Mouse (Mus musculus) mouse embryonic stem cell (cell line): ENCODE data around the gene Matn4.

Source experiments
- in situ Hi-C, 2 experiments: fragments of 300-500 bp; cut with MboI; formaldehyde crosslinking; loops; 1 replicate in 1 of 2; 3 replicates in 1 of 2; pipeline ENCODE4 v1.14.3; 2019 to 2020; ENCODE audit warnings: low sequenced_read_pairs in 2 of 2, low pct_unique_long_range_greater_than_20kb in 1 of 2, mixed read lengths in 1 of 2; ENCODE audit not compliant: unreplicated experiment in 1 of 2

Matn4 gene

DNA sequence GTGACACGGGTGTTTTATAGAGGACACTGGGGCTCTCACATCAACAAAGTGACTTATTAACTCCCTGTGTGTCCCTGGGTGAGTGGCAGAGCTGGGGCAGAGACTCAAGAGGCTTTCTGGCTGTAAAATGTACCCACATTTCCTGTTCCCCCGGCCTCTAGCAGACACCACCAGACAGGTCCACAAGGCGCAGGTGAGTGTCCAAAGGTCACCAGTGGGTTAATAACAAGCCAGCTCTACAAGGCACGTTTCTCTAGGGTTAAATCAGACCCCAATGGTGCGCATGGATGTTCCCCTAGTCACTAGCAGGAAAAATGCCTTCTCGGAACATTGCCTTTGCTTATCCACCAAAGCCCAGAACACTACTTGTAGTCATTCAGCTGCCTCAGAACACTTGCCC is 32.8 kb upstream of the Matn4 start:
- in situ Hi-C loops, result no loop called here

DNA sequence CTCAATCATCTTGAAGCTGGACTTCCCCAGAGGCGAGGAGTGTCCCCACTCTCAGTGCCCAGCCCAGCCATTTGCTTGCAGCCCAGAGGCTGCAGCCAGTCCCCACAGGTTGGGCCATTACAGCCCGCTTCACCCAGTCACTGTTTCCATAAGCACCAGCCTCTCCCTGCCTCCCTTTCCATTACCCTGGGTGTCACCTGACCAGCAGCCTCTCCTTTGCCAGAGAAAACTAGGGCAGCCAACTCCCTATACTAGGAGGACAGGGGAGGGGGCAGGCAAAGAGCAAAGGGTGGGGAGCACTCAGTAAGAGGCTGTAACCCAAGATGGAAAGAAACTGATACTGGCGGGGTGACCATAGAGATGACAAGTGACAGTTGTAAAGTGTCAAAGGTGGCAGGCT is 32.0 kb upstream of the Matn4 start:
- in situ Hi-C loops, result no loop called here

DNA sequence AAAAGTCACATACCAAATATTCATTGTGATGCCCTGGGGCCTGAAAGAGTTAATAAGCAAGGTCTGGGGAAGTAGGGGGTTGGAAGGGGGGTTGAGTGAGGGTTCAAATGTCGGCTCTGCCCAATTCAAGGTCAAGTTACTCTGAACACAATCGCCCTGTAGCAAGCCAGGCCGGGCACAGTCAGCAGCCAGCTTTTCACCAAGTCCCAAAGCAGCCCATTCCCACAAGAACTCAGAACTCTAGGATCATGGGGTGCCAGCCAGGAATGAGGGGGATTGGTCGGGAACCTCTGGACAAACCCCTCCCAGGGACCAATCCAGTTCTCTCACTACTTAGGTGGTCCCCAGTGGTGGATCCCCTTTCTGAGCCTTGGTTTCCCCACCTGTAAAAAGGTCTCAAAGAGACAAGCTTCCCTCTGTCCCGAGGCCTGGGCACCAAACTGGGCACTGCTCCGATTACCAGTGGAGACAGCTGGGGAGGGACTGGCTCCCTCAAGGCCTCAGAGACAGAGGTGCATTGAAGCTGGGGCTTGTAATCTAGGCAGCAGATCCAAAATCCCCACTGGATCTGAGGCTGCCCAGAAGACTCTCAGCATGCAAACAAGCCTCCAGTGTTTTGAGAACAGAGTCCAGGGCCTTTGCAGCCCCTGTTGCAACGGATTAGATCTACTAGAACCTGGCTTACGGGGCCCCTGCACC is 31.4 kb upstream of the Matn4 start:
- in situ Hi-C loops, result no loop called here

DNA sequence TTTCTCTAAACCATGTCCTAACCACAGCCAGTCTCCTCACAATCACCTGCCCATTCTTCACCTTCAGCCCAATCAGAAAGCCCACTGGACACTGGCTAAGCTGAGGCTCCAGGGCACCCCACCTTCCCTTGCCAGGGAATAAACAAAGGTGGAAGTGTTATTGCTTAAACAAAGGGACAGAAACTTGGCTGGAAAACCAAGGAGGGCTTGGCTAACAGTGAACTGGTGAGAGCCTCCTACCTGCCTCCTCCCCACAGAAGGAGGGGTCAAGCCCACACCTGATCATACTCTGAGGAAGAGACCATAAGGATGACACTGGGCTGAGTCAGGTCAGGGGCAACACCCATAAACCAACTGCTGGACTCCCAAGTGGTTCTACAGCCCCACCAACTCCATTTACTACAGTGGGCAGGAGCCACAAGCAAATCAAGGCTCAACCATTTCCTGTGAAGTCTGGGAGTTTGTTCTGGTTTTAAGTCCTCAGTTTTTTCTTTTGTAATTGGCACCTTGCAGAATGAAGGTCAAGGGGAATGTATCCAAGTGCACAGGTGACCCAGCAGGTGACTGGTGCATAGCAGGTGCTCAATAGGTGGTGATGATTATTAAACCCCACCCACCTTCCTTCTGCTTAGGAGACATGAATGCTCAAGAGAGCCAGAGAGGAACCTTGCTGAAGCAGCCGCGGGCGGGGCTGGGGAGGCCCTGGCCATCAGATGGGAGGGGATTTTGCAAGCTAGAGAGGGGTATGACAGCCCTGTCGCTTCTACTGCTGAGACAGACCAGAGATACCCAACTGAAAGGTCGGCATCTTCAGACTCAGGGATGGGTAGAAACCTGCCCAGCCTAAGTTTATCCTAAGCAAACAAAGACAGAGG is 30.5 kb upstream of the Matn4 start:
- in situ Hi-C loops, result no loop called here

DNA sequence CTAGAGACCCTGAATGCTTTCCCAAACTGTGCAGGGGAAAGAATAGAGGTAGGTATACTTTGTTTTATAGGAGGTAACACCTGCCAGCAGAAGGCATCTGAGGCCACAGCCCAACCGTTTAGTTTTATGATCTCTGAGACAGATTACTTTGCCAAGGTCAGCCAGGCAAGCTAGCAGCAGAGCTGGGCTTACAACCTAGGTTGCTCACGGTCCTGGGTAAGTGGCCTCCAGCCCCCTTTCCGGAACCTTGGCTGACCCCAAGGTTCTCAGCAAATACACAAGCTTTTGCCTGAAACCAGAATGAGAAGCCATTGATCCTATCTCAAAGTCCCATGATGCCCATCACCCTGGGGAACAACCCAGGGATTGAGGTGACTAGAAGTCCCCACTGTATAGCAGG is 29.7 kb upstream of the Matn4 start:
- in situ Hi-C loops, result no loop called here

DNA sequence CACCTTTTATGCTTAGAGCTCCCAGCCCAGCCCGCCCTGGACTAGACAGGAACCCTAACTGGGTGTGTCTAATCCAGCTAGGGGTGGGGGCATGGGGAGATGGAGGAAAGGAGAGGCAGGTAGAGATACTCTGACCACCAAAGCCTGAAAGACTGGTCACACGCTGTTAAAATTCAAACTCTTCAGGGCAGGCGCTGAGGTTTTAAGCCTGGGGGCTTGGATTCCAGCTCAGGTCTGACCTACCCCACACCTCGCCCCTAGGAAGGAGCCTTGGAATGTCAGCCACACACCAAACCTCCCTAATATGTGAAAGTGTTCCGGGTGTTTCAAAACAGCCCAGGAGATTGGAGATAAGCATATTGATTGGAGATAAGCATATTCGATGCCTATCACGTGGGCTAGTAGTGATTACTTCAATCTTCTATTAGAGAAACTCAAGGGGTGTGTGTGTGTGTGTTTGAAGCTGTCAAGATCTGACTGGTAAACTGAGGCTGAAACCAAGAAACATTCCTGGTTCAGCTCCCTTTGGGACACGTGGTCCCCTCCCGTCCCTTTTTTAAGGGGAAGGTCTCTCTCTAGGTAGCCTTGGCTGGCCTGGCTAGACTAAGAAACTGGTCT is 28.4 kb upstream of the Matn4 start:
- in situ Hi-C loops, result no loop called here

DNA sequence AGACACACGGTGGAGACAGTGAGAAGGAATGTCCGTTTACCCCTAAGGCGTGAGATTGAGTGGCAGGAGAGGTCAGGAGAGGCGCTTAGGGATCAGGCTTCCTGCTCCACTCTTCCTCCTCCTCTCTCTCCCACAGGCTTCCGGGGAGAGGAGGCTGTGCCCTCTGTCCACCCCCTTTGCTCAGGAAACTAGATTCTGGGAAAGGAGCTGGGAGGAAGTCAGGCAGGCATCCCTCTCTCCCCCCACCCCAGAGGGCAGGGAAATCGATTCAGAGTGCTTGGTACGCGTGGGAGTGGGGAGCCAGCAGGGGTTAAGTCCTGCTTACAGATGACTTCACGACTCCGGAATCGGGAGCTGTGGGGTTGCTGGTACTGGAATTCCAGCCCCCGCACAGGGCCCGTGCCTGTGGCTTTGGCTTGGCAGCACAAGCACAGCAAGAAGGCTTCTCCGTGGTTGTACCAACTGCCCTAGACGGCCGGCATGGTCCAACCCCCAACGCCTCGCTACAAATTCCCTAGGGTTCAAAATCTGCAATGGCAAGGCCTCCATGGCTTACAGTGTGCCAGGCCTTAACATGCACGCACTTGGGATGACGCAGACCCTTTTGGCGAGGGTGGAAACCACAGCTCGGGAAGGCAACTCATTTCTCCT is 27.7 kb upstream of the Matn4 start:
- in situ Hi-C loops, result no loop called here

DNA sequence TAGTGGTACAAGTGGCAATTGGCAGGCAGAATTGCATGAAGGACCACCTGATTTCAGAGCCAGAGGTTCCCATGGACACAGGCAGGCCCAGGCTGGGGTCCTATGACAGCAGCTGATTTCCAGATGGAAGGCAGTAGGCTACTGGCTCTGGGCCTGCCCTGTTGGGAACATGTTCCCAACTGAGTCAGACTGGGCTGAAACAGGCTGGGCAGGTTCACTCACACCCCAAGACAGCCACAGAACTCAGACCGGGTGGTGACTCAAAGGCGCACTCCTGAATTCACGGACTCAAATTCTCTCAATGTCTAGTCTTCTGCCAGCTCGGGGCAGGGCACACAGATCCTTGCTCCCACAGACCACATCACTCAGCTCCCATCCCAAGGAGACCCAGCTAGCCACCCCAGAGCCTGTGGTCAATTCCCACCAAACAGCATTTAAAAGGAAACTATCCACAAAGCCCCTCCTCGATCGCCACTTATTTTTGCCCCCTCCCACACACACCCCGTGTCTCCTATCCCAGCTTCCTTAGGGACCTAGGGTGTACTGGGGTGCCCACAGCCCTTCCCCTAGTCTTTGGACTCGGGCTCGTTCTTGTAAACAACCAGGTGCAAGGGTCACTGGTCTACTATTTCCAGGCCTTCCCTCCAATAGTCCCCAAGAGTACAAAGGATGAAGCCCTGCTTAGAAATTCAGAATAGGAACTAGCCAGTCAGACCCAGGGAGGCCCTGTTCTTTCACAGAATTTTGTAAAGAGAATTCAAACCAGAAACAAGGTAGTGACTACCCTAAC is 26.9 kb upstream of the Matn4 start:
- in situ Hi-C loops, result no loop called here

DNA sequence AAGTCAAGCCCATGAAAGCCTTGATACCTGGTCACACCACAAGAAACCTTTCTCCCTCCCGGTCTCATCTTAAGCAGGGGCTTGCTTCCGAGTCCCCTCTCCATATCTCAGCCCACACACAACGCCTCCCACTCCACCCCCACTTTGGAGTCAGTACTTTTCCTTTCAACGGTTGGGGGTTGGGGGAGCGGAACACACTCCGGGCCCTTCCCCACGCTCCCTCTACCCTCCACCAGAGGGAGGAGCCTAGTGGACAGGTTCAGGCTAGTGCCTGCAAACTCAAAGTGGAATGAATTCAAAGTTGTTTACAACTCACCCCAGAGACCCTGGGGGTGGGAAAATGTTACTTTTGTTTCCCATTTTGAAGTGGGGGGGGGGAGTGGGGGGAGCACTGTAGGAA is 25.7 kb upstream of the Matn4 start:
- in situ Hi-C loops, result no loop called here

DNA sequence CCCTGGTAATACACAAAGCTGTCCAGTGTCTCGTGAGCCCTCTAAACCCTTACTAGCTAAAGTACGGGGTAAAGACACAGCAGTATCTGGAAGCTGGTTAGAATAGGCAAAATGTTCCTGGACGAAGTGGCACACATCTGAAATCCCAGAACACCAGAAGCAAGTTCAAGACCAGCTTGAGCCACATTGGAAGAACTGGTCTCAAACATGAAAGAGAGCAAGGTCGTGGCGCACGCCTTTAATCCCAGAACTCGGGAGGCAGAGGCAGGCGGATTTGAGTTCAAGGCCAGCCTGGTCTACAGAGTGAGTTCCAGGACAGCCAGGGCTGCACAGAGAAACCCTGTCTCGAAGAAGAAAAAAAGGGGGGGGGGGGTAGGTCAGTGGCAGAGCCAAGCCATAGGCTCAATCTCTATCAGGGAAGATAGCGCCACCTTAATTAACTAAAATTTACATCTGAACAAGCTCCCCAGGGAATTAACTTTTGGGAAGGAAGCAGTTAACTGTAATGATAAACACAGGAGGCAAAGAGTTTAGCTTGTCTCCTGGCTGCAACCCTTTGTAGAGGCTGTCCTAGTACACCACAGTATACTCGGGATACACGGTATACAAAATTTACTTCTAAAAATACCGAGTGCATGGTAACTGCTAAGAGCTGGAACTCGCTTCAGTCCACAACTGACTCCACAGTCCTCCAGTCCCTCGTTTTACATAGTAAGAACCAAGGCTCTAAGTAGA is 25.1 kb upstream of the Matn4 start:
- in situ Hi-C loops, result no loop called here

DNA sequence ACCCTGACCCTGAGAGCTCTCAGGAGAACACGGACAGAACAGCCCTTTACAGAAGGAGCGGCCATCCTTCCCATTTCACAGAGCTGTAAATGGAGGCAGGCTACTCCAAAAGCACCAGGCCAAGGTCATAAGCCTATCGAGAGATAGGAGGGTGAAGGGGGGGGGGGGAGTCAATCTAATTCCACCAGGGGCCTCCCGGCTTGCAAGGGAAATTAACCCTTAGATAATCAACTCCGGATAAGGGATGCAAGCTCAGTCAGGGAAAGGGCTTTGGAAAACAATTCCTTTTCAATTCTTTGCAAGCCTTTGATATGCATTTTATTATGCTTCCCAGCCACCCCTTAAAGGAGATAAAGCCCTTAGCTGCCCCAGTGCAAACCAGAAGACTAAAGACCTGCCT is 23.5 kb upstream of the Matn4 start:
- in situ Hi-C loops, result no loop called here

DNA sequence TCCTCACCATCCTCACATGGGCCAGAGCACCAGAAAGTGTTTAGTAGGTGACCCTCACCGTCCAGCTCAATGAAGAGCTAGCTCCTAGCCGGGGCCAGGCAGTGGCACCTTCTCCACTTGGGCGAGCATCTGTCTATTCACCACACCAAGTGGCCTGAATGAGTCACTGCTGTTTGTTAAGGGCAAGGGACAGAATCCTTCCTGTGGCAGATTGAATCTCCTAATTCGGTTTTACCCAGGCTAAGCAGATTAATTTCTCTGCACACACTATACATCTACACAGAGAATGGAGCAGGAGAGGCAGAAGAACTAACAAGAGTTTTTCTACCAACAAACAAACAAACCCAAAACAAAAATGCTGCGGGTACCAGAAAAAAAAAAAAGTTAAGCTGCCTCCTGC is 22.0 kb upstream of the Matn4 start:
- in situ Hi-C loops, result no loop called here

DNA sequence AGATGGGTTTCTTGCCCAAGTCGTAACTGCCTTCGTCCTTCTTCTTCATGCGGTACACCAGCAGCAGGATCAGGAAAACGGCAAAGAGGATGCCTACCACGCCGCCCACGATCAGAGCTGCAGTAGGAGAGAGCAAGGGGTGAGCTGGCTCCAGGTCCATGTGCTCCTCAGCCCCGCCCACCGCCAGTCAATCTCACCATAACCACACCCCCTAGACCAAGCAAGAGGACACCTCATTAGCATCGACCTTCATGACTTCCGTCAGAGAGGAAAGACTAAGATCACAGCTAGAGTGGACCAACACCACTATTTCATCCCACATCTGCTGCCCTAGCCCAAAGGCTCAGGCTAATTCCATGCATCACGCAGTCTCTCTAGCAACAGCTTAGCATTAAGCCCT is 21.2 kb upstream of the Matn4 start:
- in situ Hi-C loops, result no loop called here

DNA sequence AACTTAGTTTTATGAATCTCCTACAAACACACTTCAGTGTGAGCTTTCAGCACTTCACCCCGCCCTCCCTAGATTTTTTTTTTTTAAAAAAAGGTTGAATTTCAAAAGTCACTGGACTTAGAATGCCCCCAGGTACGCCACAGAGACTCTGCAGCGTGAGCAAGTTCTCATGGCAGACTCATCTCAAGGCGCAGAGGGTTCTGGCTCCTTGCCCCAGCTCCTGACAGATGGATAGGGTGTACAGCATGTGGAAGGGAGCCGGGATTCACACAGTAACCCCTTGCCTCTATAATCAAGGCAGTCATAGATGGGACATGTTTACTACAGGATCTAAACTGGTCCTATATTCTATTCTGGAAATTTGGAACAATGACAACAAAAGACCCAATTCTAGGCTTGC is 20.4 kb upstream of the Matn4 start:
- in situ Hi-C loops, result no loop called here

DNA sequence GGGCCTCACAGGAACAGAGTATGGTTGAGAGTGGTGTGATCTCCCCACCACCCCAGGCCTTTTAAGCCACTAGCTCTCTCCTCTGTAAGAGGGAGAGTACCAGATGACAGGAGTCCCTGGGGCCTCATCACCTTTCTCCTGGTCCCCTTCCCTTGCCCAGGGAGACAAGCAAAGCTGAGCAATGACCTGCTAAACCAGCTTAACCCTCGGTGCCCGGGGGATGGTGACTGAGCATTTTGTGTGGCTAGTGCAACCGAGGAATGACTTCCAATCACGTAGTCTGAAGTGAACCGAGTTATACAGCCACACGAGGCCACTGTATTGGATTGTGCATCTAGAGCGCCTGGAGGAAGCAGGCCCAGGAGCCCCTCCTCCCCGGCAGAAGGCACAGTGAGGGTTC is 19.4 kb upstream of the Matn4 start:
- in situ Hi-C loops, result no loop called here

DNA sequence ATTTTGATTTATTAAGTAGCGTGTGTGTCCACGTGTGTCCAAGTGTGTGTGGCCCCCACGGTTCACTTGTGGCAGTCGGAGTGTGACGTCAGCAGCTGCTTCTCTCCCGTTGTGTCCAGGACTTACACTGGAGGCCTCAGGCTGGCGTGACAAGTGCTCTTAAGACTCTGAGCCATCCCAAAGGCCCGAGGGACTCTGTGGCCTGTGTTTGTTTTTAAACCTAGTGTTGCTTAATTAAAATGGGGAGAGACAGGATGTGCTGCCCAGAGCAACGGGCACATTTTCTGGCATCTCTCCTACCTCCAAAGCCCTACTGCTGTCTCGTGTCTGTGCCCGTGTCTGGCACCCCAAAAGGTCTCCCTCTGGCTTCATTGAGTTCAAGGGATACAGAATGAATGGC is 18.5 kb upstream of the Matn4 start:
- in situ Hi-C loops, result no loop called here

DNA sequence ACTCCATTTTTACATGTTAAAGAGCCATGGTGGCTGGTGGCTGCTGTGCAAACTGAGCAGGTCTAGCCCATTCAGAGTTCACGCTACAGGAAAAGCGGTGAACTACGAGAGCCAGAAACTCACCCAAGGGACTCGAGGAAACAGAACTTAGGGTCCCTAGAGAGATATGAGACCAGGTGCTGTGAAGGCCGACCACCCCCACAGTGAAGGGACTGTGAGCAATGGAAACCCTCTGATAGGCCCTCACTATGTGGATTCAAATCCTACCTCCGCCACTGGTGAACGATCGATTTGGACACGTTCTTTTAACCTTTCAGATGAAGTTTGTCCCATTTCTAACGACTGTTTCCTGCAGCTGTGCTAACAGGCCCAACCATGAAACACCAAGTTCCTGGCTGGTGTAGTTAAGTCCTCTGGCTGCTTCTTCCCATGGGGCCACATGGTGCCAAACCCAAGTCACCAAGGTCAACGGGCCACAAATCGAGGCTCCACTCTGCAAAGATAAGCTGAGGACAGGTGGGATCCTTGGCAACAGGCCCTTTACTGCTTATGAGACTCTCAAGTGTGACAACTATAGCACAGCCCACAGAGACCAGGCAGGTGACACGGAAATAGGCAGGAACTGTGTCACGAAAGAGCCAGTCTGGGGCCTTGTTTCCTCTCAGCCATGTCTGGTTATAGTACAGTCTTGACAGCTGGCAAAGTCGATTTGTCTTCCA is 17.9 kb upstream of the Matn4 start:
- in situ Hi-C loops, result no loop called here
